Mouse (Mus musculus): Measurements from ENCODE around the gene Hes7. TPM values are rescaled to one million over a fixed set of nuclear protein-coding genes. Genes with fewer than 3 reads are reported as not detected.

Gene Hes7
- polyA plus RNA-seq, 1 experiment, result 0.19 TPM

DNA sequence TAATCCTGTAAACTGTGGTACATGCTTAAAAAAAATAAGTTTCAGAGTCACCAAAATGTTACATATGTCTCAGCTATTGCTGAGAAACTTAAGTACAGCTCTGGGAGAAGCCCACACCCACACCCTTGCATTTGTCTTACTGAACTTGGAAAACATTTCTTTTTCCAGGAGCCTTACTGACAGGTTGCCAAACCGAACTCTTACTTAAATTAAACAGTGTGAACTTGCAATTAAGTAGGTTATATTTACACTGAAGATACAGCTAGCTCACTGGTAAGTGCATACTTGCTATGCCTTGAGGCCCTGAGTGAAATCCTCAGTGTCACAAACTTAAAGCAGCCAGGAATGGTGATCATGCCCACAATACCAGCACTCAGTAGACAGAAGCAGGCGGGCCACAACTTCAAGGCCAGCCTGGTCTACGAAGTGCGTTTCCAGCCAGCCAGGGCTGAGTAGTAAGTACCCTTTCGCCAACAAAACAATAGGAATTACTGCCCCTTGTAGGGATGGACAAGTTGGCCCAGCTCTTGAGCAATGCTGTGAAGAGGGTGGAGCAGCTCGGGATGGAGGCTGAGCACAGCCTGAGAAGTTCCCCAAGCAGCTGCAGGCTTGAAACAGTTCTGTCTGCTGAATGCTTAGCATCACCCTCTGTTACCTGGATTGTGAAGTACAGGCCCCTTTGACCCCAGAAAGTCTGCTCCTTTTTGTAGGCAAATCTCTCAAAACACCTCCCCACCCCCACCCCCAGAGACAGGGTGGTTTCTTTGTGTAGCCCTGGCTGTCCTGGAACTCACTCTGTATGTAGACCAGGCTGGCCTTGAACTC lies 46.0 kb upstream of the Hes7 start:
- 62% methylated on average over 6 of the region's 6 CpGs for WGBS
- DNase-seq, result no peak
- no peak overlapping the region for H3K27ac ChIP-seq (ENCODE audit: insufficient read depth, low read depth, low read length)
- H3K4me3 ChIP-seq (ENCODE audit: insufficient read depth, low read depth, low read length), result no peak overlapping the region
- no peaks in the 10 kb centered on the region for H3K27me3 ChIP-seq (replicated peaks; ENCODE audit: control insufficient read depth, insufficient read depth, low read length)
- TF ChIP-seq POLR2A (IDR thresholded peaks at IDR 0.05; ENCODE audit: low read depth, low read length) (no peak), CTCF (conservative IDR thresholded peaks at IDR 0.05; ENCODE audit: insufficient read depth, insufficient read length, low read depth, low read length) (no peak)
- peaks cover 11% of the 10 kb centered on the region; the same call in 1 of the 2 replicates for H3K4me1 ChIP-seq (ENCODE audit: control insufficient read depth, insufficient read depth, low read length)
- no peaks in the 10 kb centered on the region for H3K36me3 ChIP-seq (ENCODE audit: control insufficient read depth, insufficient read depth, low read length)

DNA sequence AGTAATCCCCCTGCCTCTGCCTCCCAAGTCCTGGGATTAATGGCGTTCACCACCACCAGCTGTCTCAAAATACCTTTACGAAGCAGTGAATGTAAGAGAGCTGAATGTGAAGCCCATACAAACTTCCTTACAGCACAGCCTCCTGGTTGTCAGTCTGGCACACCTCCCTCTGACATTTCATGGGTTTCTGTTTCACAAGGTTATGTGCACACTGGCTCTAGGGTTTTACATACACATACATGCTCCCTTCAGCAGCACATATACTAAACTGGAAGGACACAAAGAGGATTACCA lies 45.5 kb upstream of the Hes7 start:
- TF ChIP-seq CTCF (conservative IDR thresholded peaks at IDR 0.05; ENCODE audit: insufficient read depth, insufficient read length, low read depth, low read length), result no peak
- TF ChIP-seq POLR2A (IDR thresholded peaks at IDR 0.05; ENCODE audit: low read depth, low read length), result no peak
- 68% methylated on average over 2 of the region's 2 CpGs for WGBS
- no peak for DNase-seq
- Histone ChIP-seq H3K27ac (ENCODE audit: insufficient read depth, low read depth, low read length) (no peak overlapping the region), H3K4me3 (ENCODE audit: insufficient read depth, low read depth, low read length) (no peak overlapping the region), H3K27me3 (replicated peaks; ENCODE audit: control insufficient read depth, insufficient read depth, low read length) (no peaks in the 10 kb centered on the region), H3K36me3 (ENCODE audit: control insufficient read depth, insufficient read depth, low read length) (no peaks in the 10 kb centered on the region), H3K4me1 (ENCODE audit: control insufficient read depth, insufficient read depth, low read length) (peaks cover 11% of the 10 kb centered on the region; the same call in 1 of the 2 replicates)

DNA sequence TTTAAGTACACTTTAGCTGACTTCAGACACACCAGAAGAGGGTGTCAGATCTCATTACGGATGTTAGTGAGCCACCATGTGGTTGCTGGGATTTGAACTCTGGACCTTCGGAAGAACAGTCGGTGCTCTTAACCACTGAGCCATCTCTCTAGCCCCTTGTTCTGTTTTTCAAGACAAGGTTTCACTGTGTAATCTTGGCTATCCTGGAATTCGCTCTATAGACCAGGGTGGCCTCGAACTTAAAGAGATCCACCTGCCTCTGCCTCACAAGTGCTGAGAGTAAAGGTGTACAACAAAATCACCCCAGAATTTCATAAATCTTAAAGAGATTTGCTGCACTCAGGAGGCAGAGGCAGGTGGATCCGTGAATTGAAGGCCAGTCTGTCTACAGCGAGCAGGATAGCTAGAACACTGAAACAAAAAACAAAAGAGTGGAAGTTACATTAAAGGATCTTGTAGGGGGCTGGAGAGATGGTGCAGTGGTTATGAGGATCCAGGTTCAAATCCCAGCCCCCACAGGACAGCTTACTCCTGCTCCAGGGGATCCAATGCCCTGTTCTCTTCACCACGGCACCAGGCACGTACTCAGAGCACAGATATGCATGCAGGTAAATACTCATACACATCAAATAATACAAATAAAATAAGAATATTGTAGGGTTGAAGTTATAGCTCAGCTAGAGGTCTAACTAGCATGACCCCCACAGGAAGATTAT lies 44.3 kb upstream of the Hes7 start:
- peaks cover 11% of the 10 kb centered on the region; the same call in 1 of the 2 replicates for H3K4me1 ChIP-seq (ENCODE audit: control insufficient read depth, insufficient read depth, low read length)
- WGBS, result 68% methylated on average over 9 of the region's 9 CpGs
- H3K36me3 ChIP-seq (ENCODE audit: control insufficient read depth, insufficient read depth, low read length), result no peaks in the 10 kb centered on the region
- no peak overlapping the region for H3K27ac ChIP-seq (ENCODE audit: insufficient read depth, low read depth, low read length)
- DNase-seq, result no peak
- H3K4me3 ChIP-seq (ENCODE audit: insufficient read depth, low read depth, low read length), result no peak overlapping the region
- no peaks in the 10 kb centered on the region for H3K27me3 ChIP-seq (replicated peaks; ENCODE audit: control insufficient read depth, insufficient read depth, low read length)
- no peak for TF ChIP-seq POLR2A (IDR thresholded peaks at IDR 0.05; ENCODE audit: low read depth, low read length)

DNA sequence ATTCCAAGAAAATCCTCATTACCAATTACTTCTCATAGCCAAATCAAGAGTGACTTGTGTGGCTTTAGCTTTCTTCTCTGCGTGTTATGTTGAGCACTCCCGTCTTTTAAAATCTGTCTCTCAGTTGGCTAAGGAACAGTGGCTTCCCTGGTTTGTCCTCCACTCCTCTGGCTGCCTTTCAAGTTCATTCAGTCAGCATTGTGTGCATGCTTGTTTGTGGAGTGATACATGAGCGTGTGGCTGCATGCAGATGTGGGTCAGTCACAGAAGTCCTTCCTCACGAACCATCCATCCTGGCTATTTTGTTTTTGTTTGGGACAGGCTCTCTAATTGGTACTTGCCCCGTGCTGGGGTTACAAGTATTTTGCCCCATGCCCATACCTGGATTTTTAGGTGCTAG lies 43.6 kb upstream of the Hes7 start:
- Histone ChIP-seq H3K27ac (ENCODE audit: insufficient read depth, low read depth, low read length) (no peak overlapping the region), H3K4me3 (ENCODE audit: insufficient read depth, low read depth, low read length) (no peak overlapping the region), H3K36me3 (ENCODE audit: control insufficient read depth, insufficient read depth, low read length) (no peaks in the 10 kb centered on the region), H3K4me1 (ENCODE audit: control insufficient read depth, insufficient read depth, low read length) (peaks cover 6% of the 10 kb centered on the region; the same call in 1 of the 2 replicates), H3K27me3 (replicated peaks; ENCODE audit: control insufficient read depth, insufficient read depth, low read length) (no peaks in the 10 kb centered on the region)
- no peak for DNase-seq
- 72% methylated on average over 5 of the region's 5 CpGs for WGBS
- no peak for TF ChIP-seq CTCF (conservative IDR thresholded peaks at IDR 0.05; ENCODE audit: insufficient read depth, insufficient read length, low read depth, low read length)
- TF ChIP-seq POLR2A (IDR thresholded peaks at IDR 0.05; ENCODE audit: low read depth, low read length), result no peak

DNA sequence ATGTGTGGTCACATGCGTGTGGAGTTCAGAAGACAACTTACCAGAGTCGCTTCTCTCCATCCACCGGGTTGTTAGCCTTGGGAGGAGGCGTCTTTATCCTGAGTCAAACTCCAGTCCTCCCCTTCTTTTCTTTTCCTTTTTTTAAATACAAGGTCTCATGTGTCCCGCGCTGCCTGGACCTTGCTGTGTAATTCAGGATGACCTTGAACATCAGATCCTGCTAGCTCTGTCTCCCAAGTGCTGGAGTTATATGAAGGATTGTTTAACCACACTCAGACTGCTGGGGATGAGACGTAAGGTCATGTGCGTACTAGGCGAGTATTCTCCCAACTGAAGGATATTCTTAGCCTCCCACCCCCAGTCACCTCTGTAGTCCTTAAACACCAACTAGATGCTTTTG lies 42.9 kb upstream of the Hes7 start:
- 80% methylated on average over 9 of the region's 9 CpGs for WGBS
- no peaks in the 10 kb centered on the region for H3K36me3 ChIP-seq (ENCODE audit: control insufficient read depth, insufficient read depth, low read length)
- H3K4me1 ChIP-seq (ENCODE audit: control insufficient read depth, insufficient read depth, low read length), result peaks cover 3% of the 10 kb centered on the region; the same call in 1 of the 2 replicates
- H3K27me3 ChIP-seq (replicated peaks; ENCODE audit: control insufficient read depth, insufficient read depth, low read length), result no peaks in the 10 kb centered on the region
- H3K27ac ChIP-seq (ENCODE audit: insufficient read depth, low read depth, low read length), result no peak overlapping the region
- no peak overlapping the region for H3K4me3 ChIP-seq (ENCODE audit: insufficient read depth, low read depth, low read length)
- no peak for DNase-seq
- TF ChIP-seq POLR2A (IDR thresholded peaks at IDR 0.05; ENCODE audit: low read depth, low read length), result no peak
- no peak for TF ChIP-seq CTCF (conservative IDR thresholded peaks at IDR 0.05; ENCODE audit: insufficient read depth, insufficient read length, low read depth, low read length)

DNA sequence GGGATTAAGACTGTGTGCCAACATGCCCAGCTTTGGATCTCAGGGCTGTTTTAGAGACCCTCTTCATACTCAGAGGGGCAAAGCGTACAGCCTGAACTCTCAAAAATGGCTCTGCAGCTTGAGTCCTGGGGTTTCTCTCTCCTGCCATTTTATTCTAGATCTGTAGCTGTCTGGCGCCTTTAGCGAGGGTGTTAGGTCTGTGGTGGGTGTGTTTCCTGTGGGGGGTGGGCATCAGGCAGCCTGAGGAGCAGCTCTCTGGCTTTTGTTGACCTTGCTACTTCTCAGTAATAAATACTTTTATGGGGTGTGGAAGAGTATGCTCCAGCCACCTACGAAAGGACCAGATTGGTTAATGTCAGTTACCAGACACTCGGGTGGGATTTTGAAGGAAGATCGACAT lies 42.2 kb upstream of the Hes7 start:
- no peak for DNase-seq
- Histone ChIP-seq H3K27me3 (replicated peaks; ENCODE audit: control insufficient read depth, insufficient read depth, low read length) (no peaks in the 10 kb centered on the region), H3K36me3 (ENCODE audit: control insufficient read depth, insufficient read depth, low read length) (no peaks in the 10 kb centered on the region), H3K4me3 (ENCODE audit: insufficient read depth, low read depth, low read length) (no peak overlapping the region), H3K4me1 (ENCODE audit: control insufficient read depth, insufficient read depth, low read length) (peaks cover 3% of the 10 kb centered on the region; the same call in 1 of the 2 replicates), H3K27ac (ENCODE audit: insufficient read depth, low read depth, low read length) (no peak overlapping the region)
- WGBS, result 81% methylated on average over 6 of the region's 6 CpGs
- TF ChIP-seq CTCF (conservative IDR thresholded peaks at IDR 0.05; ENCODE audit: insufficient read depth, insufficient read length, low read depth, low read length), result no peak
- no peak for TF ChIP-seq POLR2A (IDR thresholded peaks at IDR 0.05; ENCODE audit: low read depth, low read length)

DNA sequence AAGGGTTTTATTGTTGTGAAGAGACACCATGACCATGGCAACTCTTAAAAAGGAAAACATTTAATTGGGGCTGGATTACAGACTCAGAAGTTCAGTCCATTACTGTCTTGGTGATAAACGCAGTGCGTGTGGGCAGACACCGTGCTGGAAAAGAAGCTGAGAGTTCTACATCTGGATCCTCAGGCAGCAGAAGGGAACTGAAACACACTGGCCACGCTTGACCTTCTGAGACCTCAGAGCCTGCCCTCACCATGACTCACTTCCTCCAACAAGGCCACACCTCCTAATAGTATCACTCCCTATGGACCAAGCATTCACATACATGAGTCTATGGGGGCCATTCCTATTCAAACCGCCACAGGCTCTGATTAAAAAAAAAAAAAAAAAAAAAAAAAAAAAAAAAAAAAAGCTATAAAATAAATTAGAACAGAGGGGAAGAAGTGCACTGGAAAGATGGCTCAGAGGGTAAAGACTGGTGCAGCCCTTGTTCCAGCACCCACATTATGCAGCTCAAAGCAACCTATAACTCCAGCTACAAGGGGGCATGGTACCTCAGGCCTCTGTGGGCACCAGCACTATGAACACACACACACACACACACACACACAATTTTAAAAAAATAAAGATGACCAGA lies 41.3 kb upstream of the Hes7 start:
- 52% methylated on average over 5 of the region's 5 CpGs for WGBS
- no peak for TF ChIP-seq CTCF (conservative IDR thresholded peaks at IDR 0.05; ENCODE audit: insufficient read depth, insufficient read length, low read depth, low read length)
- no peak for TF ChIP-seq POLR2A (IDR thresholded peaks at IDR 0.05; ENCODE audit: low read depth, low read length)
- Histone ChIP-seq H3K4me3 (ENCODE audit: insufficient read depth, low read depth, low read length) (no peak overlapping the region), H3K36me3 (ENCODE audit: control insufficient read depth, insufficient read depth, low read length) (no peaks in the 10 kb centered on the region), H3K27ac (ENCODE audit: insufficient read depth, low read depth, low read length) (no peak overlapping the region), H3K27me3 (replicated peaks; ENCODE audit: control insufficient read depth, insufficient read depth, low read length) (no peaks in the 10 kb centered on the region), H3K4me1 (ENCODE audit: control insufficient read depth, insufficient read depth, low read length) (no peaks in the 10 kb centered on the region)
- DNase-seq, result no peak

All from kidney, adult 2 months (tissue).